Mouse (Mus musculus): ENCODE results near the gene Hmgb1.

DNA sequence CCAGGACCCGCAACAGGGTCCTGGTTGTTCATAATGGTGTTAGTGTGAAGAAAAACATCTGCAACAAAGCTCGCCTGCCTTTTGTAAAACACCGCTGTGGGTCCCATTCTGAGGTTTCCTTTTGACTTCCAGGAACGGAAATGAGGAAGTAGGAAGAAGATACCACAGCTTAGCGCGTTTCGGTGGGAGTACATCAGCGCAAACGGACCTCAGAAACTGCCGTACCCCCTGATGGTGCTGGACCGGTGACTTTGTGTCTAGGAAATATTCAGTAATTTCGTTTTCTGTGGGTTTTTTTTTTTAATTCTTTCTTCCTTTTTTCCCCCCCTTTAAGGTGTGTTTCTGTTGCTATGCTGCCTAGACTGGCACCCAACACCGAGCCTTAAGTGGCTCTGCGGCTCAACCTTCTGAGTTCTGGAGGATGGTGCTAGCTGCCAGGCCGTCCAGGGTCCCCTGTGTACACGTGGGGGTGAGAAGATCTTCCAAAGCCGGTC is 116.0 kb downstream of the Hmgb1 start:
- TF ChIP-seq POLR2A (IDR thresholded peaks at IDR 0.05; ENCODE audit: insufficient read depth, low read depth, low read length), result no peak
- TF ChIP-seq CTCF (IDR thresholded peaks at IDR 0.05), result no peak
- no peak for TF ChIP-seq EP300 (IDR thresholded peaks at IDR 0.05; ENCODE audit: insufficient read depth, low read depth, low read length)
